Mouse (Mus musculus): Measurements from ENCODE around the gene Dab1.

Dab1 gene

DNA sequence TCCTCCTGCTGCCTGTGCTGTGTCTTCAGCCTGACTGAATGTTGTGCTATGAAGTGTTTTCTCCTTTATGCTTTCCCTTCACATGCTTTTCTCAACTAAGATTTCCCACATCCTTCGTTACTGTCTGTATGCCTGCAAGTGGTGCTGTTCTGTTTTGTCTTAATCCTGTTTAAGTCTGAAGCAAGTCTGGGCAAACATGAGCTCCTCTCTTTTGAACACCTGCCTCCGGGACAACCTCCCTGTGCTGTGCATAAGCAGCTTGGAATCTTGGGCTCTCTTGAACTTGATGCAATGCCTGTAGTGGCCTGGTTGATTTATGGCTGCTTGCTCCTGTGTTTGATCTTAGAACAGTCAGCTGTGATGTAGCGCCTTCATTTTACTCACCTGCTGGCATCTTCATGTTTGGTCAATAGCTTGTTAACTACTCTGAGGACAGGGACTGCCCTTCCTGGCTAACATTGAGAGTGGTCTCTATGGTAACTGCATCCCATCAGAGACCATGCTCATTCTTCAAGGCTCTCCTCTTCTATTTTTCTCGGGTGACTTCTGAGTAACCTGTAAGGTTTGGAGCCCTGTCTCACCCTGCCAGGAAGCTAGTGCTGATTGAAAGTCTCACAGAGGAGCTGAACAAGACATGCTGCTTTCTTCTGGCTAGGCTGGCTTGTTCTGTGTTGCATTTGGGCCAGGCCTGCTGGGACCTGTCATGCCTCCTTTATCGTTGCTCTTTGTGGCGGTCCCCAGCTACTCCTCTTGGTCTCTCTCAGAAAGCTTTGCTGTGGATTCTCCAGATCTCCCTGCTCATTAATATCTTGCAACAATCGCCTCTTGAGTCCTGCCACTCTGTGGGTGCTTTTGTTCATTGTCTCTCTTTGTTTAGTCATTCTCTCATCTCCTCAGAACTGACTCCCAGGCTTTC is 342.2 kb downstream of the Dab1 start:
- intact Hi-C loops (cut with DNase I) = no loop called here

DNA sequence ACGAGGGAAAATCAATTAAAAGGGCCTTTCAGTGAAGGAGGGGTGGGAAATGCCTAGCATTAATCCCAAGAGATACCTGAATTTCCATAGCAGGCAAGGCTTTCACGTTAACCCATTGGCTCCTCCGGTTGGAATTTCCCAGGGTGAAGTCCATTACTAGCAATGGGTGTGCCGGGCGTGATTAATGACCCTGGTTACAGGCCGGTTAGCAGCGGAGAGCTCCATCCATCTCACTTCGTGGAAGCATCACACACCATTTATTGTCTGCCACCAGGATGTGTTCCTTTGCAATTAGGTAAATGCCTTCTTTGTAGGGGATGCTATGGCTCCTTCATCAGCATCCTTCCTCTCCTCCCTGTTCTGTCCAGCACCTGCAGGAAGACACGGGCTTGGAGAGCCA is 350.7 kb downstream of the Dab1 start:
- intact Hi-C loops (cut with DNase I) = no loop called here

DNA sequence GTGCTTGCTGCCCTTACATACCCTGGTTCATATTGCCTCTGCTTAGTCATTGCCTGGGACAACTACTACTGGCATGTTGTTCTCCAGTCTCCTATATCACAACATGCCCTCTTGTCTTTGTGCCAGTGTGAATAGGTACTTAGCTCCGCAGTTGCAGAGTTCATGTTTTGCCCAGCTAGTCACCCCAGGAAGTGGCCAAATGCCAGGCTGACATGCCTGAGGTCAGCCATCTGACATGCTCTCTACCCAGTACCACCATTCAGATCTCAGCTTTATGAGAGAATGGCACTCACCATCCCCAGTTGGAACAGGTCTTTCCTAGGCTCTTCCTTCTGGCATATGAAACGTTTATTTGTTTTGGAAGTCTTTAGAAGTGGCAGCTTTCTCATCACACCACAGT is 355.4 kb downstream of the Dab1 start:
- intact Hi-C loops (cut with DNase I) = no loop called here

DNA sequence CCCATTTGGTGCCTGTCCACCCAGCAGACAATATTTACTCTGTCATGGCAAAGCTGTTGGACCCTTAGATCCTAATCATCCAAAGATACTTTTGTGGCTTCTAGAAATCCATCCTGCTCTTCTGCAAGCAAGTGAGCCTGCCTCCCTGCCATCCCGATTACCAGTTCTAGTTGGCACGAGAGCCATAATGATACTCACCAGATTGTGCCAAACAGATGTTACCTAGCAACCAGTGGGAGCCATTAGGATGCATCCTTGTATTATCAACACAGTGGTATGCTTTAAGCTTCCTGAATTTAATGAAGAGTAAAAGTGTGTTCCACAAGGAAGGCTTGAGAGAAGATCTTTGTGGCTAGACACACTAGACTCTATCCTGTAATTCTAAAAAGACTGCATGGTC is 355.8 kb downstream of the Dab1 start:
- intact Hi-C loops (cut with DNase I) = no loop called here

DNA sequence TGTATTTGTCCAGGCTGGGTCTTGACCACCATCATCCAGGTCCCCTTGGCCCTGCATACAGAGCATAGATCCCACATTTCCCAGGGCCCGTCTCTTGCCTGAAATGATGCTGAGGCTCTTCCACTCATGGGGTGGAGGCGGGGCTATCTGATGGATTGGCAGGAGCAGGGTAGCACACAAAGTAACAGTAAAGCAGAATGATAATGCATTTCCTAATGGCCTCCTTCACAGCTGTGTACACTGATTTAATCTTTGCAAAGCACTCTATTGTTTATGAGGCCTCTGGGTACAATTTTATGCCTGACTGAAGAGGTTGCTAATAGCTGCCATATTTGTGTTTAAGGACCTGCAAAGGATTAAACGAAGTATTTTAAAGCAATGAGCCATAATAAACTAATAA is 374.7 kb downstream of the Dab1 start:
- intact Hi-C loops (cut with DNase I) = no loop called here

DNA sequence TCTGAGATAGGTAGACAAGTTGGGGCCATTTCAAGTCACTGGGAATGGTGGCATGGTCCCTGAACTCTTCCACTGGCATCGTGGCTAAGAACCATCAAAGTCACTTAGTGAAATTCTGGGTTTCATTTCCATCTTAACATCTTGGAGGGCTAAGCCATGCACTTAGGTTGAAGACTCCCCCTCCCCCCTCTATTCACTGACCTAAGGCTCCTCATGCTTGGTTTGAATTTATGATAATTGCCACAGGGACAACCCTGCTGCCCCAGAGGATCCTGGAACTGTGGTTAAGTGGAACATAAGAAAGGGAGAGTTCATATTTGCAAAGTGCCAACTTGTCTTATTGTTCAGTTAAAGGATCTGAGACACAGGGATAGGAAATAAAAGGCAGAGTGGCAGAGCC is 375.2 kb downstream of the Dab1 start:
- intact Hi-C loops (cut with DNase I) = no loop called here

DNA sequence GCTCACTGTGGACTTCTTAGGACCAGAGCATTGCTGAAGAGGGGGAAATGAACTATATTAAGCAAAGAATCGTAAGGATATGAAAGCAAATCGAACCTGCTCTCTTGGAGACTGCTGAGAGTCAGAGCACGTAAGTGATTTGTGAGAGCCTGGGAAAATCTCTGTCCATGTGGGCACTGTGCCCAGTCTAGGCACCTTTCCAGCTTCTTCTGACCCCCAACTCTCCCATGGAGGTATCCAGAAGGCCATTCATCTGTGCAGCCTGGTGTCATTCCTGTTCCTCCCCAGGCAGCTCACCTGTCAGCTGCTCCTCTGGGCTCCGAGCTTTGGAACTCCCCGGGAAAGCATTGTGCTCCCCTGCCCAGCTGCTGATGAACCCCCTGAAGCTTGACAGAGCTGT is 389.2 kb downstream of the Dab1 start:
- intact Hi-C loops (cut with DNase I) = no loop called here

DNA sequence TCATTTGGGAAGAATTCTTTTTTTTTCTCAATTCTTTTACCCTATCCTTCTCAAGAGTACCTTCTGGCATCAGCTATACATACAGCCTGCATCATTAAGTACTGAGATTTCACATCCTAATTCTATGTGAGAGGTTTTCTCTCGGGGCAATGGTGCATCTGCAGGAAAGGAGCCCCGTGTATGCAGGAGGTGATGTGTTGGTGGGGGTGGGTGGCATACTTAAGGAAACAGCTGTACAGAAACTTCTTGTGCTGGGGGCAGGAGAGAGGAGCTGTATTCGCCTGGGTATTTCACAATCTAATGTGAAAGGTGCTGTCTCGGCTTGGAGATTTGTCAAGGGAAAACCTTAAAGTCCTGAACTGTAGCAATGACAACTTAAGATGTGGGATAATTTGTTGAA is 392.5 kb downstream of the Dab1 start:
- intact Hi-C loops (cut with DNase I) = no loop called here

DNA sequence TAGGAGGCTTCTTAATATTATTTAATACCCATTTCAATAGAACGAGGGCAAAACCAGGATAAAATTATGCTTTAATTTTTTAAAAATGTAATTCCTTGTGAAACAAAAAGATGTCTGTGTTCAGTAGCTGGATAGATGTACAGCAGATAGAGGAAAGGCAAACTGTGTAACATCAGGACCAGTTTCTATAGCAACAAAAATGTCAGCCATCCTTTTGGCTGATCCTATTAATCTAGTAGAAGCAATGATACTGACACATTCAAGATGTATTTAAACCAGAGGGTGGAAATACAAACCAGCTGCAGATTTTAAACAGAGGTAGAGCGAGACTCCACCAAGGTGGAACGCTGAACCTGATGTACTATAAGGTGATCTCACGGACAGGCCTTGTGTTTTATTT is 393.0 kb downstream of the Dab1 start:
- intact Hi-C loops (cut with DNase I) = no loop called here

DNA sequence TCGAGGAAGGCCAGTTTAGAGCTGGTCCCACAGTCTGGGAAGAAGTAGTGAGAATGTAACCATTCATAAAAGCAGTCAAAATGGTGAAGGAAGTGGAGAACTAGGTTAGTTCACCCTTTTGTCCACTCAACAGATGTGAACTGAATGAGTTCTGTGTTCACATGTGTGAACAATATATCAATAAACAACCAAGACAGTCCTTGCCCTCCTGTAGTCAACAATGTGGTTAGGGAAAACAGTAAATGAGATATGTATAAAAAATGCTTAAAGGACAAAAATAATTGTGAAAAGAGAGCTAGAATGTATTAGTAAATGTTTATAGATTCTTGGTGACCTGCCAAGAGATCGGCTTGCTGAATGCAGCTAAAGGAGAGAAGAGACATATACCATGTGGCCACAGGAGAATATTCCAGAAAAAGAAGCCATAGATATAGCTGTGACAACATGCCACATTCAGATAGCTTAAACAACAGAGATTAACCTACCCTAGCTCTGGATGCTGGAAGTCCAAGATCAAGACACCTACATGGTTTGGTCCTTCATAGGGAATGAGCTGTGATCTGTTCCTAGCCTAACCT is 406.0 kb downstream of the Dab1 start:
- intact Hi-C loops (cut with DNase I) = no loop called here

DNA sequence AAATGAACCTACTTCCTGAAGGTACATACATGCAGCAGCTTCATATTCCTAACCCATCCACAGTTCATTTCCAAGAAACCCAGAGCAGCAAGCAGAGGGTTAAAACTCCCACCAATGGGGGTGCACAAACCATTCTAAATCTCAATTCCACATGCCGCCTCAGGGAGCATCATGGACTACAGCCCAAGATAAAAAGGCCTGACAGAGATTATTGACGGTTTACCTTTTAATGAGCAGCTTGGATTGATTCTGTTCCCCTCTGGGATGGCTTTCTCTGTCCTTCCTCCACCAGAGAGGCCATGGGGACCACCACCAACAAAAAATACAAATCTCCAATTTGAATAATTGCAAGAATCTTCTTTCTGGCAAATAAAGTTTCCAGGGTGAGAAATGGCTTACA is 407.7 kb downstream of the Dab1 start:
- intact Hi-C loops (cut with DNase I) = no loop called here

DNA sequence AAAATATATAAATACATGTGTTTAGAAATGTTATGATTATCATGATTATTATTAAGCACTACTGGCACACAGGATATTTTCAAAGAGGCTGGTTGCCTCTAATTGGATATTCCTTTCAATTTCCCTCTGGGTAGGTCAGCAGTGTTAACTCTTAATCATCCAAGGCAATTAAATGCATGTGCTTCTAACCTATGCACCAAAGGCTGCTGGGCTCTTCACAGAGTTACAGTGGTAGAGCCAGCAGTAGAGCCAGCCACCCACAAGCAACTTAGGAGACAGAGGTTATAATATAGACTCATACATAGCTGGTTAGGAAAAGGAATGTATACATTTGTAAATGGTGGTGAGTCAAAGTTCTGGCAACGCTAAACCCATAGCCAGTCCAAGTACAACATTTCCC is 408.1 kb downstream of the Dab1 start:
- intact Hi-C loops (cut with DNase I) = no loop called here

DNA sequence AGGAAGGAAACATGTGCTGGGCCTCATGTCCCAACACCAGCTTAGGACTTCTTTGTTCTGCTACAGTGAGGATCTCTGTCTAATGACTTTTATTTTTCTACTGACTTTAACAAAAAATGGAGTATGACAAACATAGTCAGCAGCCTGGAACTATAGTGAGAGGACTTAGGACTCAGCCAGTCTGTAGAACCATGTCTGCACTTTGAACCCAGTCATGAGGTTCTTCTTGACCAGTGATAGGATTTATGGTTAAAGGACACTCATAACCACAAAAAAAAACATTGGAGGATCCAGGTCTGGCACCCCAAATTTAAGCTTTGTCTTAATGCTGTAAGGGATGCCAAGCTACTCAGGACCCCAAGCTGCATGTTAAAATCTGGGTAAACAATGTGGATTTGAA is 416.9 kb downstream of the Dab1 start:
- intact Hi-C loops (cut with DNase I) = no loop called here

DNA sequence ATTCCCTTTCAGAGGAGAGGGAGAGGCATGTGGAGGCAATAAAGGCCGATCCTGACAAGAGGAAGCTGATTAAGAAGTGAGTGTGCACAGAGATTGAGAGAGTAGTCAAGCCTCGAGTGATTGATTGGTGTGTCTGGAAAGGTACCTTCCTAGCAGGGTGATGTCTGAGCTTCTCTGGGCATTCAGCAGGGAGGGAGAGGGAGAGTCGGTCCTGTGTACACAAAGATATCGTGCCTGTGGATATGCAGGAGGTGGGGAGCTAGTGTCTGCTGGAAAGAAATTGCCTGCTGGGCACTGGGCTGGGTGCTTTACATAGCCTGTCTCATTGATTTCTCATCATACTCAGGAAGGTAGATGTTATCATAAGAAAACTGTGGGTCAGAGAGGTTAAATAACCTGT is 420.4 kb downstream of the Dab1 start:
- intact Hi-C loops (cut with DNase I) = no loop called here

DNA sequence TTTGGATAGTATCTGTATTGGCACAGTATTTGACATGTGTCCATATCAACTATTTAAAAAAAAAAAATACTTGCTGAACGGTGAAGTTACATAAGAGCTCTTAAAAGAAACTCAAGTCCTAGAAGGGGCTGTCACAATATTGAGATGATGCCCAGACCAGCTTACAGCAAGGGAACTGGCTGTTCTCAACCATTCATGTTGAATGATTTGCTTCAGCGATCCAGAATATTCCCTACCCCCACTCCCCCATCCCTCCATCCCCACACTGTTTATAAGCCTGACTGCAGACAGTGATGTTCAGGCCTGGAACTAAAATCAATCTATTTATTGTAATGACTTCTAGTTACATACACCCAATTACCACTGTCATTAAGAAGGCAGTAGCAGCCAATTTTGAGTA is 424.3 kb downstream of the Dab1 start:
- intact Hi-C loops (cut with DNase I) = no loop called here

DNA sequence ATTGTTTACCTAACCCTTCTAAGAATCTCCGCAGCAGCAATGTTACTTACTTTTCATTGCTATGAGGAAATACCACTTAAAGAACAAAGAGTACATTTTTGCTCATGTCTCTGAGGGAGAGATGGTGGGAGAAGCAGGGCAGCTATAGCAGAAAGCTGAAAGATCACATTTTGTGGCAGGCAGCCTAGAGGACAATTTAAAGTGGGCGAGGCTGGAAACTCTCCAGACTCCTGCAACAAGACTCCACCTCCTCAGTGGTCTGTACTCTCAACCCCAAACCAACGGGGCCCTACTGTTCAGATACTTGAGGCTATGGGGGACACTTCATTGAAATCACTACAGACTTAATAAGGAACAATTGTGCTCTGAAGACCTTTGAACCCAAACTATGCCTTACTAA is 425.5 kb downstream of the Dab1 start:
- intact Hi-C loops (cut with DNase I) = no loop called here

DNA sequence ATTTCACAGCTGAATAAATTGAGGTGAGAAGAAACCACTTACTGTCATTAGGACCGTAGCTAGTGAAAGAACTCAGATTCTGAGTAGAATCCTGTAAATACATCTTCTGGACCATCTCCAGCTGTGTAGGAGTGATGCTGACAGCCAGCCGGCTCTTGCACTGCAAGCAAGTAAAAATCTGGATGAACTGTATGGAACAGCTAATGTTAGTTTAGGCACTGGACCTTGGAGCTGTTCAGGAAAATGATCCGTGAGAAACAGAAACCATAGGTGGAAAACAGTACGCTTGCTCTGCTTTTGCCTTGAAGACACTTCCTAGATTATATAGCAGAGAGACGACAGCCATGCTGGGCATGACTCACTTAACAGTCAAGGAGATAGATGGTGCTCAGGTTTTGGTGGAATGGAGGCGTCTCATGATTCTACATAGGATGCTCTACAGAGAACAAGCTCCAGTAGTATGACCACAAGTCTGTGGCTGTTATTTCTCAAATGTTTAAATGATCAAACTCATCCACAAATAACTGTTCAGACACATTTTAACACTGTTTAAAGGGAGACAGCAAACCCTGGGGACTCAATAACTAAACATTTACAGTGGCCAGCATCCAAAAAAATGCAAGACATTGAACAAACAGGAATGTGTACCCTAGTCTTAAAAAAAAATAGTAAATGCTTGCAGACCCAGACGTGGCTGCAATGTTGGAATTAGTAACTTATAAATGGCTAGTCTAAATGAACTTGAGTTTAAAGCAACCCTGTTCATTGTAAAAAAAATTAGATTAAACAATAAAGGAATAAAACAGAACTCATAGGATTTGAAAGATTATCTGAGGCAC is 429.0 kb downstream of the Dab1 start:
- intact Hi-C loops (cut with DNase I) = no loop called here

DNA sequence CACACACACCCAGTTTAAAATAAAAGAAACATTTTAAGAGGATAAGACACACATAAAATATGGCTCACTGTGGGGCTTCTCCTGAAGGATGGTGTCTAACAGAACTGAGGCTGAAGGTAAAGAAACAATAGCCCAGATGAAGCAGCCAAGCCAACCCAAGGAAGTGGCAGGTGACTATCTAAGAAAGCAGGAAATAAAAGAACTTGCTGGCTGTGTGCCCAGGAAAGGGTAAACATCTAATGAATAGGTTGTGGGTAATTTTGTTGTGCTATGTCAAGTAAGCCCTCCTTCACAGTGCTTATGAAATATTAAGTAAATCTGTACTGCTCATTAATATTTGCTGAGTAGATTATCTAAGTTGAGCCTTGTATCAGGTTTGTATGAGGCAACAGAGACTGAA is 438.0 kb downstream of the Dab1 start:
- intact Hi-C loops (cut with DNase I) = no loop called here

DNA sequence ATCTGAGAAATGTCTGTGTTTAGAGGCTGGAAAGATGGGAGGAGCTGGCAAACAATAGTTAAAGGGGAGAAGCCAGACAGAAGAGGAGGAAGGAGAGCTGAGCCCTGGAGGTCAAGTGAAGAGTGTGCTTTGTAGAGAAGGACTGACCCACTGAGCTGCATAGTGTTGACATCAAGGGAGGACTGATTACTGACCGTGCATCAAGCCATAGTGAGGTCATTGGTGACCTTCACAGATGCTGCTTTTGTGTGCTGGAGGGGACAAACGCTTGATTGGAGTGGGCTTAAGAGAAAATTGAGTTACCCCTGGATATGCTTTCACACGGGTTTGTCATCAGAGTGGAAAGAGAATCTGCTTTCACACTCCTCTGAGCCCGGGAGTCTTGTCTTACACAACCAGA is 440.4 kb downstream of the Dab1 start:
- intact Hi-C loops (cut with DNase I) = no loop called here

DNA sequence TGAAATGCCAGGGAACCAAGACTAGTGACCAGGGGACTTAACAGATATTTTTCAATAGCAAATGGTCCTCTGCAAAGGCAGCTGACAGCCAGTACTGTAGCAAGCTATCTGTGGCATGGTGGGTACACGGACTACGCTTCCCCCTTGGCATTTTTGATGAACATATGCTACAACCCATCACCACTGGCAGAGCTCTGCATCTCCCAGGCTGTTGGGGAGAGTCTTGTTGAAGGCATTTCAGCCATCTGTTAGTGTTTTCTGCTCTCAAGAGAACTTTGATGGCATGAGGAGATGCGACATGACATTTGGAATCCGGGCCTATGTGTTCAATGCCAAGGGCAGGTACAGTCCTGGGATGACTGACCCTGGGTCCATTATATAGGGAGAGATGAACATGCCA is 443.2 kb downstream of the Dab1 start:
- intact Hi-C loops (cut with DNase I) = no loop called here

DNA sequence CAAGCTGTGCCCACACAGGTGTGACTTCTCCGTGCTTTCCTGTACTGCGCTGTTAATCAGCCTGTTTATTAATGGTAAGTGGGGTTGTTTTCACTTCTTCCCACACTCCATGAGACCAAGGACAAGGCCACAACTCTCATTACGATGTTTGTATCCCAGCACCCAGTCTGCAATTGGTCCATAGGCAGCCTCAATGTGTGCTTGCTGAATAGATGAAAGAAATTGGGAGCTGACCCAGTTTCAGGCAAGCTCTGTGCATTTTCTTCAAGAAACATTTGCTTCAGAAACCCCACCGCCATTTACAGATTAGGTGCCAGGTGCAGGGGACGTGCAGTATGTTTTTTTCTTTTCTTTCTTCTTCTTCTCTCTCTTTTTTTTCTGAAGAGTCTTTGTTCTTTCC is 447.7 kb downstream of the Dab1 start:
- intact Hi-C loops (cut with DNase I) = no loop called here

DNA sequence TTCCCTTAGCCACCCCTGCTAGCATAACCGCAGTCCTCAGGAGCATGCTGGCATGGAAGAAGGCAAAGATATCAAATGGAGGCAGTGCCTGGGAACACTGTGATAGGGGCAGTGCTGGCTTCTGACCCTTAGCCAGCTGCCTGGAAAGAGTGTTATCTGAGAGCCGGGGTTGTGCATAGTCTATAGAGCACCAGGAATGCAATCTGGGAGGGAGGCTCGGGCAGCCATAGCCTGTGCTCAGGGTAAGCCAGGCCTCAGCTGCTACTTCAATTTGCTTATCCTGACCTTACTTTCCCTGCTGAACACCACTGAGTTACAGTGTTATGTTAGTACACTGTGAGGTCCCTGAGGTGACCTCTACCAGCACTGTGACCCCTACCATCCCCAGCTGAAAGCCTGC is 448.6 kb downstream of the Dab1 start:
- intact Hi-C loops (cut with DNase I) = no loop called here

All from adrenal gland (tissue).